Mouse (Mus musculus) right cerebral cortex, adult 2 months (tissue): ENCODE data around the gene Ehmt2.

ENCODE experiments used
- DNase-seq, 2 experiments: peaks; one replicate each; pipeline ENCODE4 v3.0.0; 2021 to 2022; ENCODE audit warnings: low spot score in 2 of 2

Ehmt2 gene

GRCm38 (mm10) chr17:34898160-34898586 is at the start of gene Ehmt2, which contains the start of gene C2:
TSS of gene Ehmt2 (plus strand) at chr17:34898469.
TSS of gene C2 (minus strand) at chr17:34898265.
- DNase-seq, result peak; percentile 73 to 74

- DNase-seq, result peak; percentile 97 to 98
These were observed 48.4 kb upstream of the Ehmt2 start, which contains the start of the genes Skiv2l and Nelfe for GRCm38 (mm10) chr17:34849722-34850516. TSS of gene Skiv2l (minus strand) at chr17:34850210. TSS of gene Nelfe (plus strand) at chr17:34850391.

- DNase-seq, result no peak
These were observed 47.6 kb upstream of the Ehmt2 start for GRCm38 (mm10) chr17:34850517-34851125.

DNA sequence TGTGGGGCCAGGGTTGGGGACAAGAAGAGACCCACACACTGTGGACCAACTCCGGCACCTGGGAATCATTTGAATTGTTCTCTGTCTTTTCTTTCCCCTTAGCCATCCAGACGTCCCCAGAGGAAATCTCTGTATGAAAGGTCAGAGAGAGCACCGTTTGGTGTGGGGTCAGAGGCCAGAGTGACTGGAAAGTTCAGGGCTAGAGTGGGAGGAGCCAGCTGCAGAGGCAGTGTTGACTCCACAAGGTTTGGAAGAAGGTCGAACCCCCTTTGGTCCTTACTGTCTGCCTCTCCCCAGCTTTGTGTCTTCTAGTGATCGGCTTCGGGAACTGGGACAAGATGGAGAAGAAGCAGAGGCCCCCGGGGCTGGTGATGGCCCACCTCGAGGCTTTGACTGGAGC is 44.8 kb upstream of the Ehmt2 start:
- no peak for DNase-seq

DNA sequence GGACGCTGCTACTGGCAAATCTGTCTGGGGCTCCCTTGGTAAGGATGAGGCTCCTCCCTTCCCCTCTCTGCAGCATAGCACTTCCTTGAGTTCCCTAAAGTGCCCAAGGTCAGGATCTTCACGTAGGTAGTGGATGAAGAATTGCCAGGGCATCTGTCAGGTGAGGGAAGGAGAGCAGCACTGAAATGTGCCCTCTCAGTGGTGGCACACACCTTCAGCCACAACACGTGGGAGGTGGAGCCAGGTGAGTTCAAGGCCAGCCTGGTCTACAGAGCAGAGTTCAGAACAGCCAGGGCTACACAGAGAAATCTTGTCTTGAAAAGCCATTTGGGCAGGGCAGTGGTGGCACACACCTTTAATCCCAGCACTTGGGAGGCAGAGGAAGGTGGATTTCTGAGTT is 43.5 kb upstream of the Ehmt2 start:
- DNase-seq, result no peak

GRCm38 (mm10) chr17:34855825-34856224 is 42.4 kb upstream of the Ehmt2 start:
- peak in 1 of 2 experiments; percentile 32 for DNase-seq

- no peak for DNase-seq
These were observed 39.6 kb upstream of the Ehmt2 start for GRCm38 (mm10) chr17:34858670-34859069.

- DNase-seq, result no peak
These were observed 37.8 kb upstream of the Ehmt2 start for GRCm38 (mm10) chr17:34860514-34860913.

DNA sequence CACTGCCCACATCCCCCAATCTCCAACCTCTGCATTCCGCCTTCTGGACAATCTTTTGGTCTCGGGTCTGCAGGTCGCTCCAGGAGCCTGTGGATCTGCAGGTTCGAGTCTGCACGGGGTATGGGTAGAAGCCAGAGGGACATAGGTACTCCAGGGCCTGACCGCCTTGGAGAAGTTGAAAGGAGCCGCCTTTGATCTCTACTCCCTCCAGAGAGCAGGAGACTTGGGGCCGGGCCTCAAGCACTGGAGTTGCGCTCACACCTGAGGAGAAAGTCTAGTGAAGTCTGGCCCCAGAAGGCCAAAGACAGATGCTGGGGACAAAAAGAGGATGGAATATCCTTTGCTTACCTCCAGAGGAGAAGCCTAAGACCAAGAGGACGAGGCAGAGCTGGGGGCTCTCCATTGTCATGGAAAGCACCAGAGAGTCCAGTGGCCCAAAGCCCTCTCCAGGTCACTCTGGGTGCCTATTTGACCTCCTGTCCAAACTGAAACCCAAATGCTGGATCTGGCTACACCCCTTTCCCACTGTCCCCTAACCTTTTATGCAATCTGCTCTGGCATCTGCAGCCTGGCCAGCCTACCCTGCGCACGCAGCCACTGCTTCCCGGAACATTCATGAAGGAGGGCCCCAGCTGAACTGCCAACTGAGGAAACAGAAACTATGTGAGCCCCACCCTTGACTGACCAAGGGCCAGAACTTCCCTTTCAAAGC is 36.4 kb upstream of the Ehmt2 start:
- no peak for DNase-seq

DNA sequence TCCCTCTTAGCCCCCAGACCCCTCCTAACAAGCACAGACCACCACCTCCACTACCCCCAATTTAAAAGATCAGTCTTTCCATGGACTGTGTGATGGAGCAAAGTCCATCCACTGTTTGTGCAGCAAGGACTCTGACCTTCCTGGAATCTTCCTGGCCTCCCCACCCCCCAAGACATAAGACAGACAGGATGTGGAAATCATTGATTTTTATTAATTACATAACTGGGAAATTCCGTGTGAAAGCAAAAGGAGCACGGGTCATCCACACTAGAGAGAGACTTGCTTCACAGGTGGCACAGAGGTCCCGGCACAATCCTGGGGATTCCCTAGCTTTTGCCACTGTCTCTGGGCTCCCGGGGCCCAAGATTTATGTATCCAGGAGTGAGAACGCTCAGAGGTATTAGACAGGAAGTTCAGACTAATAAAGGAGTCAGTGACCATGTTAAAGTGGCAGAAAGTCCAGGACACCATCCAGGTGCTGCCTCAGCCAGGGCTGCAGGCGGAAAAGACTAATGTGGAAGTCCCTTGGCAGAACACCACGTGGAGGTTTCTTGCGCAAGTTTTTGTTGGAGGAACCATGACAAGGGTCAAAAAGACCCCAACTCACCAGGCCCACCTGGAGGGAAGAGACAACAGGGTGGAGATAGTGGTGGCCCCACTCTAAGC is 35.7 kb upstream of the Ehmt2 start, which contains the start of gene Cfb:
TSS of gene Cfb (minus strand) at position 103 of the 666 bp plus-strand sequence.
- no peak for DNase-seq

- DNase-seq, result no peak
These were observed 32.3 kb upstream of the Ehmt2 start for GRCm38 (mm10) chr17:34865981-34866380.

DNA sequence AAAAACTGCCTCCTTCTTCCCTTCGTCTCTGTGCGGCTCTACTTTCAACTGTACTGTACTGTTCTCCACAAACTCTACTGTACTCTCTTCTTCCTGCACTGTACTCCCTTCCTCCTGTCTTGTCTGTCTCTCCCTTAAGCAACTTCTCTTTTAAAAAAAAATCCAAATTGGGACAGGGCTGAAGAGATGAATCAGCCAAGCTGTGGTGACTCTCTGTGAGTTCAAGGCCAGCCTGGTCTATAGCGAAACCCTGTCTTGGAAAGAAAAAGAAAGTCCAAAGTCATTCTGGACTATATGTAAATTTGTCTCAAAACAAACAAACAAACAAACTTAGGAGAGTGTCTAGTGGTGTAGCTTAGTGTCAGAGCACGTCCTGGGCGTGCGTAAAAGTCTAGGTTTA is 23.9 kb upstream of the Ehmt2 start:
- DNase-seq, result no peak

DNA sequence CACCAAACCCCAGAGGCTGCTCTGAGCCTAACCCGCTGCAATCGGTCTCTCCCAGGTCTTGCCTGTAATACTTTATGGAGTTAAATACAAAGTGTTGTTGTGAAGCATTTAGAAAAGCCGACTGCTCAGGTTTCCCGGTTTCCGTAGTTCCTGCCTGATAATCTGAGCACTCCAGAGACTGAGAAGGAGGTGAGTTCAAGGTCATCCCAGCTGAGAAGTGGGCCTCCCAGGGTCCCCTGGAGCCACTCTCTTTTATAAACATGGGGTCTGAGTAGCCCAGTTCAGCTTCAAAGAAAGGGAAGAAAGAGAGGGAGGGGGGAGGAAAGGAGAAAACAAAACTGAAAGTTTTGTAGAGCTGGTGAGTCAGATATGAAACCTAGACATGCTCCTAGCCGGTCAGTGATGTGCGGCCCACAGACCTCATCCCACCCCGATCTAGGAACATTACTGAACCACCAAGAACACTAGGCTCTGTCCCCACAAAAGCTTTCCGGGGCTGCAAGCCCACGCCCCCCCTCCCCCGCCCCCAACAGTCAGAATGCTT is 18.9 kb upstream of the Ehmt2 start, which contains the start of gene Zbtb12:
TSS of gene Zbtb12 (plus strand) at position 148 of the 544 bp plus-strand sequence.
- DNase-seq, result no peak

- no peak for DNase-seq
These were observed 17.1 kb upstream of the Ehmt2 start for GRCm38 (mm10) chr17:34881166-34881565.

GRCm38 (mm10) chr17:34881683-34882310 is 16.5 kb upstream of the Ehmt2 start, which contains the start of gene Gm20547:
TSS of gene Gm20547 (minus strand) at chr17:34882042.
- no peak for DNase-seq

GRCm38 (mm10) chr17:34883332-34883731 is 14.9 kb upstream of the Ehmt2 start:
- DNase-seq, result no peak

GRCm38 (mm10) chr17:34884704-34885103 is 13.6 kb upstream of the Ehmt2 start:
- no peak for DNase-seq

- DNase-seq, result no peak
These were observed 12.7 kb upstream of the Ehmt2 start for GRCm38 (mm10) chr17:34885615-34886014.

GRCm38 (mm10) chr17:34887942-34888341 is 10.3 kb upstream of the Ehmt2 start:
- no peak for DNase-seq

GRCm38 (mm10) chr17:34890074-34890743 is 8.1 kb upstream of the Ehmt2 start:
- DNase-seq, result no peak
